Mouse (Mus musculus) spleen, postnatal 36 days (tissue): ENCODE results near the gene Cdkn3.
"Not testable (repeated sequence)": the region's sequence is repeated elsewhere in the genome, so short reads cannot be mapped to it uniquely, and the experiment has no call there.

Experiments
- DNase-seq, 2 experiments: peaks; one replicate each; pipeline ENCODE4 v3.0.0; 2022; ENCODE audit warnings: low spot score in 2 of 2, mixed read lengths in 1 of 2

The Cdkn3 gene

DNA sequence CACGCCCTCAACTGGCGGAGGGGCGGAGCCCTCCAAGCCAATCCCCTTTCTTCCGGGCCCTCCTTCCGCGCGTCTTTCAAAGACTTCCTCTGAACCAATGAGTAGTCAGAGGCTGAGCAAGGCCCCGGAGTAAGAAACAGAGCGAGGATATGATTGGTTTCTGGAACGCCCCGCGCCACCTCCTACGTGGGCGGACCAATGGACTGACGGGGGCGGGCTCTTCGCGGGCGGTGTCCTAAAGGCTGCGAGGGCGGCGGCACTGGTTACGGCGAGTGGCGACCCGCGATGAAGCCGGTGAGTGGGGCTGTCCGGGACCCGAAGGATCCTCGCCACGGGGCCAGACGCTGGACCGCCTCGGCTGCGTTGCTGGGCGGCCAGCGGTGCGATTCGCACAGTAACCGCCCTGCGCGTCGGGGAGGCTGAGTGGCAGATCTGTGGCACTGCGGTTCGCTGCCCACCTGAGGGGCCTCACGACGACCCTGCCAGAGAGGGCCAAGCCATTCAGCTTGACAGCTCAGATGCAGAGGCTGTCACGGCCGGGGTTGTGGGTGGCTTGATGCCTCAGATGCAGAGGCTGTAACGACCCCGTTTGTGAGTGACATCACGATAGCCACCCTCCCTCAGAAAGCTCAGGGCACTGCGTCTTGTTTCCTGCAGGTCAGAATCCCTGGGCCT lies at the start of gene Cdkn3:
TSS of gene Cdkn3 (plus strand) at position 187 of the 675 bp plus-strand sequence.
- DNase-seq: peak; percentile 94 to 96

DNA sequence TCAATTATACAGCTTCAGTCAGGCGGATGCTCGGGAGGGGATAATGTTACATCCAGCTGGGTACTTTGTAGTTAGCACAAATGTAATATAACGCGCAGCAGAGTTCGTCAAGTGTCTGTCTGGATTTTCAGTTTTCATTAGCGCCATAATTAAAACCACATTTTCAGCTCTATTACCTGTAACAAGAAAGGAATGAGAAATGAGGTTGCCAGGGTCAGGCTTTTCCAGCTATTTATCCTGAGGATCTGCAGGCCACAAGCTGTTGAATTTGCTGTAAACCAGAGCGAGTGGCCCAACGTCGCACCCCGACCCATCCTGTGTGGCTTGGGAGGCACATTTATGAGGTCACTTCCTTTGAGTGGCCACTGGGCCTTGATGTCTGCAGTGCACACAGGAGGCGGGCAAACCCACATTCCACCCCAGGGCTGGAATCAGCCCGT lies 41.8 kb upstream of the Cdkn3 start:
- DNase-seq: no peak

- no peak for DNase-seq
Measured at GRCm38 (mm10) chr14:46722031-46722430, 38.3 kb upstream of the Cdkn3 start.

GRCm38 (mm10) chr14:46723828-46724227 lies 36.5 kb upstream of the Cdkn3 start:
- DNase-seq: no peak

DNA sequence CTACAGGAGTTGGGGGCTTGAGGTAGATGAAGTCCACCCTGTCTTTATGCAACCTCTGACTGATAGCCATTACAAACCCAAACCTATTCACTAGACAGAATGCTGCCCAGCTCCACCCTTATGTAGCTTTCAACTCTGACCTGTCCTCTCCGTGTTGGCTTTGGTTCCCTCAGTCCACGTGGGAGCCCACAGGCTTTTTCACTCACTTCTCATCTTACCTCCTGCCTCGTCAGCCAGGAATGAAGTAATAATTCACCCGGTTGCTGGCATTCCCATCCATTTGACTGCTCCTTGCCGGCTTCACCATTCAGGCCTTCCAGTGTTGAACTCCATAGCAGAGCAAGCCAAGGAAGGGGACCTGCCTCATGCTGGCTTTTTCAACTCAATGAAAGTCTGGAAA lies 35.4 kb upstream of the Cdkn3 start:
- no peak for DNase-seq

GRCm38 (mm10) chr14:46725743-46726142 lies 34.6 kb upstream of the Cdkn3 start:
- DNase-seq: no peak

DNA sequence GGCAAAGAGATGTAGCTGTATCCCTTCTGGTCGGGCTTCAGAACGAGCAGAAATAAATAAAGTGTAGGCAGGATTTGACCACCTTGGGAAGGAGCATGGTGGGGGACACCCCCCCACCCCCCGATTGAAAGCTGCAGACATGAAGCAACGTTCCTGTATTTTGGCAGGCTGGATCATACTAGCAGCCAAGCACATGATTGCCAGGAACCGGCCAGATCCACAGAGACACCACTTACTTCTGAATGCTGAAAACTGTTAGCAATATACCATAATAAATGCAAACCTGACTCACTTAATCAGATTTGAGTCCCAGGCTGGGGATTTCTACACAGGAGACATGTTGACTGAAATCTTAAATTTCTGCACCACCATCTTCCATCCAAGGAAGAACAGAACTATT lies 26.1 kb upstream of the Cdkn3 start:
- no peak for DNase-seq

- DNase-seq: no peak
Measured at GRCm38 (mm10) chr14:46734761-46735455, 25.4 kb upstream of the Cdkn3 start.

DNA sequence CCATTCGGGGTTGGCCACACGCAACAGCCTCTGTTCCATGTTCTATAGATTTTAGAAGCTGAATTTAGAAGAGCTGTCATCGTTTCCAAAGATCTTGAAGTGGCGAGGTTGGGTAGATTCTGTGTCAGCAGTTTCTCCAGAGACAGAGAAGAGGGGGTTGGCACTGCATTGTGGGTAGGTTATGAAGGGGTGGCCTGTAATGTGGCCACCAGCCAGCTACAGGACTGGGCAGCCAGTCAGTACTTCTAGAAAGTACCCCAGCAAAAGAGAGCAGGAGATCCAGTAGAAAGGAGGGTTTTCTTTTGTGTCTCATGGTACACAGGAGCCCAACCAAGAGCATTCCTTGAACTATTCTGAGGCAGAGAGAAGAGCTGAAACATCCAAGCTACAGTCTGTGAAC lies 24.0 kb upstream of the Cdkn3 start:
- DNase-seq: no peak

GRCm38 (mm10) chr14:46737346-46737745 lies 23.0 kb upstream of the Cdkn3 start:
- DNase-seq: not testable (repeated sequence)

DNA sequence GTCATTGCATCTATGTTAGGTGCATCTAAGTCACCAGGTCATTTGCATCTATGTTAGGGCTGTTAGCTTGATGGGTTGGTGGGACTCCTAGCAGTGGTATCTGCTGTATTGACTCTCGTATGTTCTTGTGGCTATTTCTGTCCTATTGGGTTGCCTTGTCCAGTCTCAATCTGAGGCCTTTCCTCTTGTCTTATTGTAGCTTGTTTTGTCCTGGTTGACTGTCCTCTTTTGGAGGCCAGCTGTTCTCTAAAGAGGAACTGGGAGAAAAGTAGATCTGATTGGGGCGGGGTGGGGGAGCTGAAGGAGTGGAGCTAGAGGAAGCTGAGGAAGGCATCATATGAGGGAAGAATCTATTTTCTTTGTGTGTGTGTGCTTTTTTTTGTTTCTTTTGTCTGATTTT lies 17.7 kb upstream of the Cdkn3 start:
- no peak for DNase-seq

DNA sequence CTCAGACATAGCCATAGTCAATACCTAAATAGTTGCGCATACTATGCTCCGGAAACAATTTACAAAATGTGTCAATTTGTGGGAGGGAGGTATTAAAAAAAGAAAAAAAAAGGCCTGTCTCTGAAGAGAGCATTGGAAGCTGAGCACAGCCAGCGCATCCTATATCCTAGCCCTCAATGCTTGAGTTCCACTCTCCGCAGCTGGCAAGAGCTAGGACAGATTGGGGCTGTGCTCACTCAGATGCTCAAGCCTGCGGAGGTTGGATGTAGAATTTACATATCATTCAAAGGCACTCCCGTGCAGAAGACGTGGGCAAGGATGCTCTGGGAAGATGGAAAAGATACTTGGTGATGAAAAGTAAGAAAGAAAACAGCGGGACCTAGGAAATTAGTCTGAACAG lies 14.9 kb upstream of the Cdkn3 start:
- no peak for DNase-seq

GRCm38 (mm10) chr14:46754371-46754770 lies 6.0 kb upstream of the Cdkn3 start:
- not testable (repeated sequence) for DNase-seq

DNA sequence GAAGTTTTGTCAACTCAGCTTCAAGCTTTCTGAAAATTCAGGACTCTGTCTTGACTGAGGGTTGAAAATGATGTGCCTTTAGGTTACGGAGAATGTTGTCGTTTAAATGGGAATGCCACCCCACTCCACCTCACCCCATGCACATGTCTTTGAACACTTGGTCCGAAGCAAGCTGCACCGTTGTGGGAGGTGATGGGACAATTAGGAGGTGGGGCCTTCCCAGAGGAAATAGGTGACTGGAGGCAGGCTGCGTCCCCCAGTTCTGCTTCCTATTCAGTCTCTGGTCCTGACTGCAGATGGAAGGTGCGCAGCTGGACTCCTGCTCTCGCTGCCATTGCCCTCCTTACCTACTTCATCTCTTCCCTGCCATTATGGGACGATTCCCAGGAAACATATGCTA lies 4.5 kb upstream of the Cdkn3 start:
- no peak for DNase-seq

GRCm38 (mm10) chr14:46757736-46758135 lies 2.6 kb upstream of the Cdkn3 start:
- no peak for DNase-seq

DNA sequence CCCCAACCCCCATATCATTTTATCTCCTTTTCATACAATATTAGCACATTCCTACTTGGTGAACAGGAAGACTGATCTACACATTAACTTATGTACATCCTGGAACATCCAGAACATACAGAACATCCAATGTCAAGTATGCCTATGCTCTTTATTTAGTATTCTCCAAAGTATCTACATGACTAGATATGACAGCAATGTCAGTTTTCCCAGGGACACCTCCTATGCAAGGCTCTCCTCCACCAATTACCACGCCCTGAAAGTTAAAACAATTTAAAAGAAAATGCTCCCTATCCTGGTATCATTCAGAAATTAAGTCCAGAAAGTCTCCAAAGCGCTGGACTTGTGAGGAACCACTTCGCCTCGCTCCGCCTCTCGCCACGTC lies 379 bp upstream of the Cdkn3 start:
- no peak for DNase-seq

- no peak for DNase-seq
Measured at GRCm38 (mm10) chr14:46761186-46761585, 845 bp downstream of the Cdkn3 start.

DNA sequence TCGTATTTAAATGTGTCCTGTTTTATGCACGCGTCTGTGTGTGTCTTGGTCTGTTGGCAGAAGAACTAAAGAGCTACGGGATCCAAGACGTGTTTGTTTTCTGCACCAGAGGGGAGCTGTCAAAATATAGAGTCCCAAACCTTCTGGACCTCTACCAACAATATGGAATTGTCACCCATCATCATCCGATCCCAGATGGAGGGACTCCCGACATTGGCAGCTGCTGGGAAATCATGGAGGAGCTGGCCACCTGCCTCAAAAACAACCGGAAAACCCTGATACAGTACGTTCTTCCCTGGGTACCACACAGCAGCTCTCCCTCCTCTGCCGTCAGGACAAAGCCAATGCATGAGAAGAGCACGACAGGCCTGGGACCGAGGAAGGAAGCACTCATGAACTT lies 6.8 kb downstream of the Cdkn3 start:
- DNase-seq: no peak

DNA sequence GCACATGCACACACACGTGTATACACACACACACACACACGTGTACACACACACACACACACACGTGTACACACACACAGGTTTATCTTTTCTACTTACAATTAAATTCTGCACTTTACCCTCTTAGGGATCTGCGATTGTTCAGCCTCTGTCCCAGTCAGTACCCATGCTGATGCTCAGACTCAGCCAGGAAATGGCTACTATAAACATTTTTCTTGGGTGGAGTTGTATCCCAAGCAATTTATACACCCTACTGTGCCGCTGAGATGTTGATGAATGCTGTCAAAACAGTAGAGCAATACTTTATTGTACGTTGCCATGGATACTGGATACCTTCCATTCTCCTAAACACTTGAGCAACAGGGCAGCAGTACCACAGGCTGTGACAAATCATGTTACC lies 9.7 kb downstream of the Cdkn3 start:
- no peak for DNase-seq

GRCm38 (mm10) chr14:46778756-46779155 lies 18.4 kb downstream of the Cdkn3 start:
- DNase-seq: no peak

- no peak for DNase-seq
Measured at GRCm38 (mm10) chr14:46779217-46779616, 18.9 kb downstream of the Cdkn3 start.

GRCm38 (mm10) chr14:46781086-46781485 lies 20.7 kb downstream of the Cdkn3 start:
- no peak for DNase-seq

DNA sequence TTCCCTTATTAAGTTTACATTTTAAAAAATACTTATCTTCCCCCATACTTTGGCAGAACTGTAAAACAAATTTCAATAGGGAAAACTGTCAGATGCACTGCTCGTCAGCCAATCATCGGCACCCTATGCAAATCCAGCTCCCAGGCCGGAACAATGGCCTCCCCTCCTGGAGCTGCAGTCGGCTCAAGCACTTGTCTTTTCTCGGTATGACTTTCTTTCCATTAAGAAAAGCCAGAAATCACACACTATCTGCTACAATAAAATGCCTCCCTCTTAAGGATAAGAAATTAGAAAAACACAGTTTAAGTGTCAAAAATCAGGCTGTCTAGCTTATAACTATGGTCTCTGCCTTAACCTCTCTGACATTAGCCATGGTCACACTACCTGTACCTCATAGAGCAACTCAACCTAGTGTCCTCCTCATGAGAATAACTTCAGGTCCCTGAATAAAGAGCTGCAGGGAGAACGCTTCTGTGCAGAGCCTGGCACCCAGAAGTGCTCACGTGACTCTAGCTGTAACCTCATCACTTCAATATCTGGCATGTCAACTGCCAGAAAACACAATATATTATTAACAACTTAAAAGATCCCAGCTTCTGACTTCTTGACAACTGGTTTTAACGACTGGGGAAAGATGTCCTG lies 22.0 kb downstream of the Cdkn3 start:
- DNase-seq: no peak
